Mouse (Mus musculus) kidney, postnatal 10 days (tissue): ENCODE measurements around the gene Col16a1.

Source experiments
- DNase-seq: peaks from one replicate; pipeline ENCODE4 v3.0.0; 2021; ENCODE audit warnings: mixed read lengths

Col16a1 gene

DNA sequence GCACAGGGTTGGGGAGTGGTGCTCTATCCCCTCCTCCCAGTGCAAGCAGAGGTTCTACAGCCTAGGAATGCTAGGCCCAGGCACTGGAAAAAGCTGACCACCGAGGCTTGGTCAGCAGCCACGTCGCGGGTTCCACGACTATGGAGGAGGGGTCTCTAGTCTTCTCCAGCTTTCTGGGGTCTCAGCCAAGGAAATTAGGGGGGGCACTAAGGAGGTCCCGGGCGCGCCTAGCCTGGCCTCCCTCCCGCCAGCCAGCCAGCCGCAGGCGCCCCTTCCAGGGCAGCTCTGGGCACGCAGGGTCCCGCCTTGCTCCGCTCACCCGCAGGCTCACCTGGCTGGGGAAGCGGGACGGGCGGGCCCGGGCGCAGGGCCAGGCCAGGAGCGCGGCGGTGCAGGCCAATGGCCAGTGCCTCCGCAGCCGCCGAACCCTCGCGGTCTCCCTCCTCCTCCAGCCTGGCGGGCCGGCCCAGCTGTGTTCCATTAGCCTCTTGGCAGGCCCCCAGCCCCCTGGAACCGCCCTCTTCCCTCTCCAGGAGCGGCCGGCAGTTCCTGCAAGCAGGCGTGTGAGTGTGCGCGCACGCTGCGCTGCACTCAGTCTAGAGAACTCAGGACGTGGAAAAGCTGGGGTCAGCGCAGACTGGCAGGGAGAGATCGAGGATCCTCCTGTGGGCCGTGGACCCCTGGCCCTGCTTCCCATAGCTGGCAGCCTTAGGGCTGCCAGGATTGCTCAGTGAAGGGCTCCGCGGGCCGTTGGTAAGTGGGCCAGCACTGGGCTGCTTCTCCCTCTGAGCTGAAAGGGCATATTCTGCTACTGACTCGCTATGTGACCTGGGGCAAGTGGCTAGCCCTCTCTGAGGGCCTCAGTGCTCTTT lies at the start of gene Col16a1:
TSS of gene Col16a1 (plus strand) at position 510 of the 872 bp plus-strand sequence.
- peak; percentile 97 for DNase-seq

DNA sequence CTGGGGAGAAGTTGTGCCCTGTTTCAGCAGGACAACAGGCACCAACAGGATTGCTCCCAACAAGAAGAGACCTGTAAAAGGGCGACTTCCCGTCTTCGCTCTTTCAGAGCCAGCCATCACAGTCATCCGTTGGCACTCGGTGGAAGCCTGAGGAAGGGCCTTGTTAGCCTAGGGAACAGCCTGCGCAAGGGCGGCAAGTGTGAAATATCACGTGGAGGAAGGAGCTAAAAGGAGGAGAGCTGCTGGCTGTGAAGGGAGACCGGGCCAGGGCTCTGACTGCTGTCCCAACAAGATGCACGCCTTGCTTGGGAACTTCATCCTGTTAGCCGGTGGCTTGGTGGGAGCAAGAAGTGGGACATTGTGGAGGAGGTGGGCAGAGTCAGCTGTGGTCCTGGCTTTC lies 49.5 kb upstream of the Col16a1 start:
- DNase-seq = no peak

DNA sequence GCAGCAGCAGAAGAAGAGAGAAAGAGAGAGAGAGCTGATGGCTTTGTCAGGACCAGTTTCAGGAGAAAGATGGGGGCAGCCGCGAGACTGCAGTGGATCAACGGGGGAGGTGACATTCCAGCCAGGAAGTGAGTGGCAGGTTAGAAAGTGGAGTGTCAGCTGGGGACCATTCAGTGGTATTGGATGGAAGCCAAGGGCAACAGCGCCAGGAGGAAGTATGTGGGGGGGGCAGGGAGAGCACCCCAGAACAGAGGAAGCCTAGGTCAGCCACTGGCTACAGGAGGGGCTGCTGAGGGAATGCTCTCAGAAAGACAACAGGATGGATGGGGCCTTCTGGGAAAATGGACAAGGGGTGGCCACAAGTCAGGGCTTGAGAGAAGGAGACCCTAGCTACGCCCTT lies 45.9 kb upstream of the Col16a1 start:
- no peak for DNase-seq

DNA sequence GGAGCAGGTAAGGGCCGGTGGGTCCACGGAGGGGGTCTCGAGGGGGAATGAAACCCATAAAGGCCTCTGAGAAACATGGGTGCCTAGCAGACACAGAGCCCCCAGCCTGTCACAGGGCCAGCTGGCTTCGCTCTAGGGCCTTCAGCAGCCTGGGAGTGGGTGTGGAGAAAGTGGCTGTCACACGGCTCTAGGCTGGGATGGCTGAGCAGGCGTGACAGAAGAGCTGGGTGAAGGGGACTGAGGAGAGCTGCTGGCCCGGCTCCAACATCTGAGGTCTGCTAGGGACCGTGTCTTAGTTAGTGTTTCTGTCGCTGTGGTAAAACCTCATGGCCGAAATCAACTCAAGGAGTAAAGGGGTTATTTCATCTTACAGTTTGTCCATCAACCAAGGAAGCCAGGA lies 45.5 kb upstream of the Col16a1 start:
- peak; percentile 56 for DNase-seq

DNA sequence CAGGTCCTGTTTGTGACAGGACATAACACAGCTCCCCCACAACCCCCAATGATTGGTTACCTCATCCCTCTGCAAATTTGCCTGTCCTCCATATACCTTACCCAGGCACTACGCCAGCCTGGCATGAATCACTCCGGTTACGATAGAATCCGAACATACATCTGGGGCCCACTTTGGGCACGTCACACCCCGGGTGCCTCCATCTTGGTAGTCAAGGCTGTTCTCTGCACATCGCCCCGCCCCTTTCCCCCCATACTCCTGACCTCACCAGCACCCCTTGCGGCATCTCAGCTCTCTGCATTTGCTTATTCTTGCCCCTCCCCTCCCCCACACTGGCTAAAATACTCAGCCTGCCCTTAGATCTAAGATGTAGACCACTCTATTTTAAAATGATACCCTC lies 42.0 kb upstream of the Col16a1 start:
- no peak for DNase-seq

DNA sequence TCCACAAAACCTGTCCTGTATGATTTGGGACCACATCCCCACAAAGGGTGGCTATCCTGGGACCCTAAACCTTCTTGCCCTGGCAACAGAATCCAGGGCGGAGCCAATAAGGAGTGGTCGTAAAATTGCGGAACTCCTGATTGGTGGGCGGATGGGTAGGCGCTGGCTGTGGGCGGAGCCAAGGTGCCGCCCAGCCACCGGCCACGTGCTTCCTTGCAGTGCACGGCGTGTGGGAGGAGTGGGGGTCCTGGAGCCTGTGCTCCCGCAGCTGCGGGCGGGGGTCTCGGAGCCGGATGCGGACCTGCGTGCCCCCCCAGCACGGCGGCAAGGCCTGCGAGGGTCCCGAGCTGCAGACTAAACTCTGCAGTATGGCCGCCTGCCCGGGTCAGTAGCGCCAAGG lies 41.1 kb upstream of the Col16a1 start:
- DNase-seq = no peak

DNA sequence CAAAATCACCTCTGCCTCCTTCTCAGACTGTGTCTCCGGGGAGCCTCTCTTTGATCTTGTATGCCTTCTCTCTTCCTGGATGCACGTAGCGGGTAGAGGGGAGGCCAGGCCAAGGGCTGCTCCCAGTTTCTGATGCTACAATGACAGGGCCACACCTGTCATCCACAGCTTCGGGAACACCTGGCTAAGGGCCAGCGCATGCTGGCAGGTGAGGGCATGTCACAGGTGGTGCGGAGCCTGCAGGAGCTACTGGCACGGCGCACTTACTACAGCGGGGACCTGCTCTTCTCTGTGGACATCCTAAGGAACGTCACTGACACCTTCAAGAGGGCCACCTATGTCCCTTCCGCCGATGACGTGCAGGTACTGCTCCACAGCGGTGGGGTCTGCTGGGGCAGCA lies 38.6 kb upstream of the Col16a1 start:
- no peak for DNase-seq

DNA sequence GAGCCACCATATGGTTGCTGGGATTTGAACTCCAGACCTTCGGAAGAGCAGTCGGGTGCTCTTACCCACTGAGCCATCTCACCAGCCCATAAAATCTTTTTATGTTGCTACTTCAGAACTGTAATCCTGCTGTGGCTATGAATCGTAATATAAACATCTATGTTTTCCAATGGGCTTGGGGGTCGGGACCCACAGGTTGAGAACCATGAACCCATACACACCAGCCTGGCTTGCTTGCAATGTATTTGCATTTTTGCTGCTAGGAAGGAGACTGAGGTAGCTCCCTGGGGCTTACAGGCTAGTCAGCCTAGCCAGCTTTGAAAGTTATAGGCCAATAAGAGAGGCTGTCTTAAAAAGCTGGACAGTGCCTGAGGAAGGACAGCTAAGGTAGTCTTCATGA lies 36.9 kb upstream of the Col16a1 start:
- DNase-seq = no peak

DNA sequence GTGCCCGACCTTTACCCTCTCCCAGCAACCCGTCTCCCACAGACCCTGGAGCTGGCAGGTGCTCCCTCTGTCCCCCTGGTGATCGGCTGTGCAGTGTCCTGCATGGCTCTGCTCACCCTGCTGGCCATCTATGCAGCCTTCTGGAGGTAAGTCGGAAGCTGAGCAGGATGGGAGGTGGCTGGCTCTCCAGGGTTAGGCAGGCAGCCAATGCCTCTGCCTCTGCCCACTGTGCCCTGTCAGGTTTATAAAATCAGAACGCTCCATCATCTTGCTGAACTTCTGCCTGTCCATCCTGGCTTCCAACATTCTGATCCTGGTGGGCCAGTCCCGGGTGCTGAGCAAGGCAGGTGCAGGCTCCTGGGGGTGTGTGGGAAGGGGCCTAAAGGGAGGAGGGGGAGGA lies 35.4 kb upstream of the Col16a1 start:
- no peak for DNase-seq

DNA sequence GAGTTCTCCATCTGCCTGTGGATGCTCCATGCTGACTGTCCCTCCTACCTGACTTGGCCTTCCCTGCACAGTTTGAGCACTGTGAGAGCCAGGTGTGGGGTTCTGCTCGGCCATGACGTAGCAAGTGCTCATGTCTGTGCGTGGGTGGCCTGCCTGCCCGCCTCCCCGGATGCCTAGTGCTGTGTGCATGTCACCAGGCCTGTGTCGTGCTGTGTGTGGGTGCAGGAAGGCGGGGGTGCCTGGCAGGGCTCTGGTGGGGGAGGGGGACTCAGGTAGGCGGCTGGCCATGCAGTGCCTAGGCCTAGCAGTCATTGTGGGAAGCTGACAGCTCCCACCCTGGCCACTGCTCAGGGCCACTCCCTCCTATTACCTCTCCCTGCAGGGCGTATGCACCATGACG lies 34.5 kb upstream of the Col16a1 start:
- no peak for DNase-seq

DNA sequence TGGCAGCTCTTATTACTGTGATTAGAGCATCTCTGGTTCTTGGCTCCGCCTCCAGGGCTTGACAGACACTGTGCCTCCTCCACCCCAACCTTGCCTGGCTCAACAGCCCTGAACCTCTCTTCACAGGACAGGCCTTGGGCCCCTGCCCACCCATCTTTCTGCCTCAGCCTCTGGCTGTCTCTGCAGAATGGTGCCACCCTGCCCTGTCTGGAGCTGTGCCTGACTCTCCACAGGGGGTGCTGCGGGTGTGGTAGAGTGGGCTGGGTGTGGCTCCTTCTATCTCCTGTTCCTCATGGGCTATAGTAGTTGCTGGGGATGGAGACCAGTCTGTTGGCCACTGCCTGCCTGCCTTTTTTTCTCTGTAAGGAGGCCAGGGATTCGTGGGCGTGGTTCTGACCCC lies 31.6 kb upstream of the Col16a1 start:
- no peak for DNase-seq

DNA sequence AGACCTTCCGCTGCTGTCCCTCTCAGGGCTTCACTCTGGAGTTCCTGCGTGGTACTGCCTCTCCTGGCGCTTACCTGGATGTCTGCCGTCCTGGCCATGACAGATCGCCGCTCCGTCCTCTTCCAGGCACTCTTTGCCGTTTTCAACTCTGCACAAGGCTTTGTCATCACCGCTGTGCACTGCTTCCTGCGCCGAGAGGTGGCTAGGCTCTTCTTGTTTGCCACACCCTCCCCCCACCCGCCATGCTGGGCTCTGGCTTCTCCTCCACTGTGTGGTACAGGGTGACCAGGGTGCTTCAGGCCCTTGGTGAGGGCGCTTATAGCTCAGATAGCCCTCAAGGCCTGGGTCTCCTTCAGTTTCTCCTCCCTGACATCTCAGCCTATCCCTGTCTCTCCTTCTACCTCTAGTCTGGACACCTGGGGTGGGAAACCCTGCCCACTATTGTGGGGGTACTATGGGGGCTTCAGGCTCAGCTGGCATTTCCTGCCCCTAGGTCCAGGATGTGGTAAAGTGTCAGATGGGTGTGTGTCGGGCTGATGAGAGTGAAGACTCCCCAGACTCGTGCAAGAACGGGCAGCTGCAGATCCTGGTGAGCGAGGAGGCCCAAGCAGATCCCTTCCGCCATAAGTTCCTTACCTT lies 30.5 kb upstream of the Col16a1 start:
- no peak for DNase-seq

DNA sequence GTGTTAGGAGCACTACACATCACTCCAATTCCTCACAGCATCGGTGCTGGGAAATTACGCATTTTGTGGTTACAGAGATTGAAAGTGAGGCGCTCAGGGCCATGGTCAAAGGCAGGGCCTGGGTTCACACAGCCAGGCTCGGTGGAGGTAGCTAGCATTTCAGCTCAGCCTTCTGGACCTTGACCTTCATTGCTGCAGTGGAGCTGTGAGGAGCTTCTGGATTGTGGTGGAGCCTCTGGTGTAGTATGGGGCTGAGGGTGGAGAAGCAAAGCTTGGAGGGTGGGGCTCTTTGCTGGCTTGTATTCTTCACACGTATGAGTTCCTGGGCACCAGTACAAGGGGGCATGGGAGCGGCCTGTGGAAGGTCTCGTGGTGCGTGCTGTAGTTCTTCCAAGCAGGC lies 24.7 kb upstream of the Col16a1 start:
- DNase-seq = no peak

DNA sequence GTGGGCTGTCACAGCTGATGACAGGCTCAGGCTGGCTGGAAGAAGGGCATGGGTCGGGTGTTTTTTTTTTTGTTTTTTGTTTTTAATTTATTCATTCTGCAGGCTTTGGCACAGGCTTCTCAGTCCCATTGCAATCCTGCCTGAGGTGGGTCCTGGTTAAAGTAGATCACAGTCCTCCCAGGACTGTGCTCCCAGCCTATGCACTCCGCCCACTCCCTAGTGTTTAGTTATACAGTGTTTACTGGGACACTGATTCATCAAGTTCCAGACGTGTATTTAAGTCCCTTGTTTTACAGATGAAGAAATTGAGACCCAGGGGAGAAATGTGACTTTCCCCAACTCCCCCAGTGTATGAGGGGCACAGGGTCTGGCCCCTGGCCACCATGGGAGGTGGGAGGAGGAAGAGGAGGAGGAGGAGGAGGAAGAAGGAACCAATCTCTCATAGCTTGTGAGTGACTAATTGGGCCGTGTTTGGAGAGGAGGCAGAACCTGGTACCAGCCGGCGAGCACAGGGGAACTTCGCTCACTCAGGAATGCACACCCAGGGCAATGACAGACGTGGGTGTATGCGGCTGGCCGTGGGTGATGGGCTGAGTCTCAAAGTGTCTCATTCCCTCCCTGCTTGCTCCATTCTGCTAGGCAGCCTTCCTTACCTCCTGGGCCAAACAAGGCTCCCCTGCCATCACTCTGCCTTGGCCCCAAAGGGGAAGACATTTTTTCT lies 24.0 kb upstream of the Col16a1 start:
- no peak for DNase-seq

DNA sequence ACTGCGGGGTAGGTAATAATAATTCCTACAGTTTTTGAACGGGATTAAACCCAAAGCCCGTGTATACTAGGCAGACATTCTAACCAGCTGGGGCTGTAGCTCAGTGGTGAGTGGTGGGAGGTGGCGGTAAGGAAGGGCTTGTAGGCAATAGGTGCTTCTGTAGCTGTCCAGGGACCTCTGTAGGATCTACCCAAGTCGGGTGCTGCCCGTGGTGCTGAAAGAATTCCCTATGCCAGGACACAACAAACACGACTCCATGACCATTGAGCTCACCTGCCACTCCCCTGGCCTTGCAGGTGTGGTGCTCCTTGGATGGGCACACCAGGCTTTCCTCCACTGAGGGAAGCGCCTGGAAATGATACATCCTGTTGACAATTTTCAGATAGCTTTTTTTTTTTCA lies 22.1 kb upstream of the Col16a1 start:
- DNase-seq = no peak

DNA sequence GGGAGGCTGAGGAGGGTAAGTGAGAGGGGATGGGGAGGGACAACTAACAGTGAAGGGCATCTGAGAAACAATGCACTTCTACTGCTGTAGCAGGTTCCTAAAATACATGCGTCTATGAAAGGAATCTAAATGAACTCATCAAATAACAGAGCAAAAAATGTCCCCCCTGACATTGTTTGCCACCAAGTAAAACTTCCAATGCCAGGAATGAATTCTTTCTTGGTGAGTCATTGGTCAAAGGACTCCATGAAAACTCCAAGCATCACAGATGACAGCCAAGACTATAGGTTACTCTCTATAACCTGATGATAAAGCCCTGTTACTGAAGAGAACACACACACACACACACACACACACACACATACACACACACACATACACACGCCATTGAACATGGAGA lies 16.5 kb upstream of the Col16a1 start:
- no peak for DNase-seq

DNA sequence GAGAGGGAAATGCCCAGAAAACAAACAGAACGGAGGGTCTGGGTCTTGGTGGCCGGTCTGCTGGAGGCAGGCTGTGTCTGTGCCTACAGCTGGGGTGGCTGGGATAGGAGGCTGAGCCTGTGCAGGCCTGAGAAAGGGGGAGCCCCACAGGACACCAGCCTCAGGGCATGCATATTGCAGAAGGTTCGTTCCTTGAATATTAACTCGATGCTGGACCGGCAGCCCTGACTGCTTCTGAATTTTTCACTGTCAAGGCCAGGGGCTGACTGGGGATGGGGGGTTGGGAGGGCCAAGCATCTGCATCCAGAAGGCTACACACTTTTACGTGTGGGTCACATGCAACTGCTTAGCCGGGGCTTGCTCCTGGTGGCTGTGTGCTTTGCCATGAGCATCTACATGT lies 14.1 kb upstream of the Col16a1 start:
- no peak for DNase-seq

DNA sequence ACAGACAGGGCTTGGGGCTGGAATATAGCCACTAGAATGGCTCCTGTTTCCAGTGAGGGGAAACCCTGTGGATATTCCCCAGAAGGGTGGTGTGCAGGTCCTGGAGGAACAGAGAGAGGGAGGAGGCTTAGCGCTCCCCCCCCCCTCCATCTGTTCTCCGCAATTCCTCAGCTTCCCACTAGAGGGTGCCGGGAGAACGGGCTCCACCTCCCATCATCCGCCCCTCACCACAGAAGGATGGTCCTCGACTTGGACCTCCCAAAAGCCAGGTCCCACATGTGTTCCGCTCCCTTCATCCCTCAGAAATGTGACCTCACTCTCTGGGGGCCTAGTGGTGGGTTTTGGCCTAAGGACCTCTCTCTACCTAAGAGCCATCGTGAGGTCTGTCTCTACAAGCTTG lies 11.5 kb upstream of the Col16a1 start:
- DNase-seq = peak; percentile 76

DNA sequence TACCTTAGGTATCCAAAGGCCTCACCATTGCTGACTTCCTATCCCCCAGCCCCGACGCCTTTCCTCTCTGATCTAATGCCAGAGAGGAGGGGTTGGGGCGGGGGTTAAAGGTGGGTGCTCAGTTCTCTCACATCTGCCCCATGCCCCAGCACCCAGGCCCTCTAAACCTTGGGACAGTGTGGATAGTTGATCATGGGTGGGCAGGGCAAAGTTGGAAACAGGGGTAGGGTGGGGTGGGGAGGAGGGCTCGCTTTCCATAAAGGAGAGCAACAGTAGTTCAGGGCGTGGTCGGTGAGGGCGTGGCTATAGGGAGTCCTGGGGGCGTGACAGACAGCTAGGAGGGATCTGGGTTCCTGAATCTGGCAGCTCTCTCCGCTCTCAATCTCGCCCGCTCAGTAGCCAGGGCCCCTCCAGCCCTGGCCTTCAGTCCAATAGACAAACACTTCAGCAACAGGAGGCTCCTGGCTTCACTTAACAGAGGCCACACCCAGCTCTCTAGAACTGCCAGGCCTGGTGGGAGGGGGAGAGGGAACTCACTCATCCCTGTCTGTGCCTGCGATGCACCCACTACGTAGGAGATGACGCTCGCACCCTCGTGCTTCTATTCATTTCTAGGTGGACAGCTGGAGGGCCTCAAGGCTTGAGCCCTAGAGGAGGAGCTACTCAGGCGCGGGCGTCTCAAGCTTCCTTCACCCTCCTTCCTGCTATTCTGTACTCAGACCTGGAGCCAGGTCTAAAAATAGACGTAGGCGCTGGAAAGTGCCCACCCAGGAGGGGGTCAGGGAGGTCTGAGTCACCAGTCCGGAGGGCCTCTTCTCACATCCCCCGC lies 10.9 kb upstream of the Col16a1 start:
- peak; percentile 84 for DNase-seq

DNA sequence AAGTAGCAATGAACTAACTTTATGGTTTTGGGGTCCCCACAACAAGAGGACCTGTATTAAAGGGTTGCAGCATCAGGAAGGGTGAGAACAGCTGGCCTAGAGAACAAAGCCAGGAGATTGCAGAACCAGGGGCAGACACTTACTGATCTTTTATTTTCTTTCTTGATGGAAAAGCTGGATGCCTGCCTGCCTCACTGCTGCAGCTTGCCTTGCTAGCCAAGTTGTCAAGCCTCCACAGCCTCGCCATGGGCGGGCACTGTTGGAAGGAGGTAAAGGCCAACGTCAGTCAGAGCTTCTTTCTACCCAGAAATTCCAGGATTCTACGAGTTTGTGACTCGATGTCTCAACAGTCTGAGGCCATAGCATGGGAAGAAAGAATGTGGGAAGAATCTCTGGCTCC lies 8.3 kb upstream of the Col16a1 start:
- no peak for DNase-seq

DNA sequence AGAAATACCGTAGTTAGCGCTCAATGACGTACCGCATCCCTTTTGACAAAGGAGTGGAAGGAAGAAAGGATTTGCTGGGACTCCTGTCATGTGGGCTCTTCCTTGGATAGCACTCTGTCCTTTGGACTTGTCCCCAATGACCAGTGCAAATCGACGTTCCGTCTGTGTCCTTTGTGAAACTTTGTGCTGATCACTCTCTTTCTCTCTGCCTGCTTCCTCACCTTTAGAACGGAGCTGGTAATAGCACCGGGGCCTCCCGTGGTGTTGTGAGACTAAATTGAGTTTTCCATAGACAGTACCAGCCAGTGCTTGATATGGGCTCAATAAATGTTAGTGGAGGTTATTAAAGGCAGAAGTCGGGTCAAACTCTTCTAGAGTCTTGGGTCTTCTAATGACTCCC lies 6.6 kb upstream of the Col16a1 start:
- DNase-seq = no peak

DNA sequence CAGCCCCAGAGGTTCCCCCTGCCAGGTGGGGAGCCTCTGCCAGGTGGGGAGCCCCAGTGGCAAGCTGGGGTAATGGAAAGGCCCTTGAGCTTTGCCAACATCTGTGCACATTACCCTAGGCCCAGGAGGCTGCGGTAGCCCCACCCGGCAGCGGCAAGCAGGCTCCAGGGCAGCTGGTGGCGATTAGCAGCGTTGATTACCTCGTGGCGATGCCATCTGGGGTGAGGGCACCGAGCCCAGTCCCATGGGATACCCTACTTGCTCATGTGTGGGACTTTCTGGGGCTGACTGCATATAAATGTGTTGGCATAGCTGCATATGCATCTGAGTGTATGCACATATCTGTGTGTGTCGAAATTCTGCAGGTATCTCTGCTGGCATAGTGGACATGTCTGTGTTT lies 3.4 kb upstream of the Col16a1 start:
- no peak for DNase-seq

DNA sequence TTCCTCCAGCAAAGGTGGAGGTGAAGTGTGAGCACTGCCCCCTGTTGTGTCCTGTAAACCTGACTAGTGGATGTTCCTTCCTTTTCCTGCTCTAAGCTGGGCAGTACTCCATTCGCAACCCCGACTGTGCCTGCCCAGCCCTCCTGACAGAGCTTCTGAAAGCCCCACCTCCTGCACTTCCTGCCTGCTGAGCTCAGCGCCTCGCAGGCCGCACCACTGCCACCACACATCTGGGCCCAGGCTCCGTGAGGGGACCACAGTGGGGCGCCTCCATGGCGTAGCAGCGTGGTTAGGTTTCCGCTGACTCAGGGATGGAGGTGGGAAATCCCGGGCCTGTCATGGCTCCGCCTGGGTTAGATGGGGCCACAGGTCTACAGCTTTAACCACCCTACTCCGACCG lies 2.0 kb upstream of the Col16a1 start:
- peak; percentile 76 for DNase-seq
